Mouse (Mus musculus): ENCODE results near the gene Igsf3. TPM values are rescaled to one million over a fixed set of nuclear protein-coding genes. Genes with fewer than 3 reads are reported as not detected.

The Igsf3 gene
- total and polyA plus RNA-seq, 3 experiments = 0.54 to 1.0 (median 0.59) TPM

DNA sequence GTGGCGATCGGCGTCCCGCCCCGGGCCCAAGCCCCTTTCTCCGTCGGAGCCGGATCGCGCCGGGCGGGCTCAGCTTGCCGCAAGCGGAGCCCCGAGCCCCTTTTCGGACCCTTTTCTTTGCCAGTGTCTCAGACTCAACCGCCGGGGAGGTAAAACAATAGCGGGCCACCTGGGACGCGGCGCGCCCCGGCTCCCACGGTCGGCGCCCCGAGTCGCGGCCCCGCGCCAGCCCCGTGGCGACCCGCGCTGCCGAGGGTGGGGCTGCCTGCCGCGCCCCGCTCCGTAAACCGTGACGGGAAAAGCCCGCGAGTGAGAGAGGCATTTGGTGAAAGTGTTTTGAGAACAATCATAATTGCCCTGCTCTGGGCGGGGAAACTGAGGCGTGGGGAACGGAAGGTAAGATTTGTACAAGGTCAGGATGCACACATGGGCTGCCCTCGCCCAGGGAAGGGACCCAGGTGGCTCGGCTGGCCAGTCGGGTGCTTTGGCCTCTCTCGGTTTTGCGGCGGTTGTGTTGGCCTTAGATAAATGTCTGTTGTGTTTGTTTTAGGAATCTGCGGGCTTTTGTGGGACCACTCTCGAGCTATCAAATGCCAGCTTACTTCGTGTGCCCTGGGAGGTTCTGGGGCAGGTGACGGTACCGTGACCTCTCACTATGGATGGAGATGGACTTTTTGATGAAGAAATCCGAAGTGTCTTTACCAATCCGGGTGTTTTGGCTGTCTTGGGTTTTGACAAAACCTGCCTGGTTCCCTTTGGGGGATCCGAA is 557 bp downstream of the Igsf3 start:
- H3K79me2 ChIP-seq (replicated peaks; ENCODE audit: control insufficient read depth, extremely low read depth, insufficient read depth, poor library complexity, severe bottlenecking) = no peaks in the 10 kb centered on the region
- dilution Hi-C loops (cut with MboI; ENCODE audit: extremely low pct_ligation_motif_present, extremely low pct_unique_long_range_greater_than_20kb, low sequenced_read_pairs) = no loop called here
- TF ChIP-seq ETS1 (conservative IDR thresholded peaks at IDR 0.05; ENCODE audit: low read depth, low read length) (no peak), SMC3 (IDR thresholded peaks at IDR 0.05; ENCODE audit: low read depth, low read length) (no peak), JUND (conservative IDR thresholded peaks at IDR 0.05; ENCODE audit: low read depth, low read length) (no peak), MAFK (IDR thresholded peaks at IDR 0.05; ENCODE audit: insufficient replicate concordance, low read length) (no peak), MXI1 (IDR thresholded peaks at IDR 0.05; ENCODE audit: low read depth, low read length) (no peak), ZNF384 (IDR thresholded peaks at IDR 0.05; ENCODE audit: low read depth, low read length) (no peak), CHD2 (IDR thresholded peaks at IDR 0.05; ENCODE audit: low read length) (no peak), RCOR1 (conservative IDR thresholded peaks at IDR 0.05; ENCODE audit: low read depth, low read length) (no peak), ZMIZ1 (IDR thresholded peaks at IDR 0.05; ENCODE audit: low read depth, low read length) (no peak), UBTF (IDR thresholded peaks at IDR 0.05; ENCODE audit: low read depth, low read length) (no peak), MAZ (IDR thresholded peaks at IDR 0.05; ENCODE audit: low read depth, low read length) (no peak), TCF12 (IDR thresholded peaks at IDR 0.05; ENCODE audit: low read depth, low read length) (no peak)

DNA sequence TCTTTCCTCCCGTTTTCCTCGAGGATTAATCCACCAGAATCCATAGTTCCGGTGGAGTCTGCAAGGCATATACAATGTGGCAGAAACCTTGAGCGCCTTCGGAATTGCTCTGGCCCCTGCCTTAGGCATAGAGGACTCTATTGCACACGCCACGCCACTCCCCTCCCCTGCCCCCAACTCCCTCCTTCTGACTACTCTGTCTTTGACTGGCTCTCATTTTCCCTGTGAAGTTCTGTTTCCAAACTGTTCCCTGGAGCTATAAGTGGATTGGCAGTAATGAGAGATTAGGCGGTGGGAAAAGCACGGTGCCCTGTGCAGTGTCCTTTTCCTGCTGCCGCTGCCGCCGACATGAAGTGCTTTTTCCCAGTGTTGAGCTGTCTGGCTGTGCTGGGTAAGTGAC is 1.2 kb downstream of the Igsf3 start:
- Histone ChIP-seq H3K4me1 (ENCODE audit: control insufficient read depth in 1 of 2, insufficient read depth in 2 of 2) (peaks cover 0 to 8% of the 10 kb centered on the region in 2 experiments; a peak in 2 of 4 replicates), H3K27ac (ENCODE audit: insufficient read depth, low read depth) (no peak overlapping the region), H3K9ac (ENCODE audit: insufficient read depth, low read depth) (no peak overlapping the region), H3K27me3 (replicated peaks) (peaks cover 19% of the 10 kb centered on the region), H3K9me3 (replicated peaks; ENCODE audit: low read length) (no peaks in the 10 kb centered on the region), H3K4me2 (ENCODE audit: insufficient read depth, low read depth, poor library complexity, severe bottlenecking) (no peak overlapping the region), H3K4me3 (replicated peaks in 1 of 3; ENCODE audit: low read depth in 2 of 3, low read length in 2 of 3, poor library complexity in 1 of 3) (no peak overlapping the region), H3K79me2 (replicated peaks; ENCODE audit: control insufficient read depth, extremely low read depth, insufficient read depth, poor library complexity, severe bottlenecking) (no peaks in the 10 kb centered on the region), H3K36me3 (replicated peaks in 1 of 2; ENCODE audit: control insufficient read depth in 1 of 2, insufficient read depth in 1 of 2, low read length in 1 of 2) (no peaks in the 10 kb centered on the region)
- dilution Hi-C loops (cut with MboI; ENCODE audit: extremely low pct_ligation_motif_present, extremely low pct_unique_long_range_greater_than_20kb, low sequenced_read_pairs) (no loop called here), in situ Hi-C loops (cut with MboI; ENCODE audit: low pct_ligation_motif_present, low pct_unique_long_range_greater_than_20kb, low sequenced_read_pairs) (loop anchor here (10.0 kb wide), 1 partner anchor 87 kb away; no protein-coding TSS in a partner anchor)
- no peak for DNase-seq (ENCODE audit: extremely low read depth)
- TF ChIP-seq POLR2A (IDR thresholded peaks at IDR 0.05; ENCODE audit: low read depth, low read length) (no peak), GABPA (IDR thresholded peaks at IDR 0.05; ENCODE audit: insufficient replicate concordance, low read depth, low read length) (no peak), NELFE (IDR thresholded peaks at IDR 0.05; ENCODE audit: low read depth, low read length) (no peak), MAZ (IDR thresholded peaks at IDR 0.05; ENCODE audit: low read depth, low read length) (no peak), ZKSCAN1 (IDR thresholded peaks at IDR 0.05; ENCODE audit: borderline replicate concordance, low read depth, low read length) (no peak), CHD2 (IDR thresholded peaks at IDR 0.05; ENCODE audit: low read length) (no peak), RAD21 (IDR thresholded peaks at IDR 0.05; ENCODE audit: low read depth, low read length) (no peak), E2F4 (IDR thresholded peaks at IDR 0.05; ENCODE audit: insufficient replicate concordance, low read depth, low read length) (no peak), POLR2AphosphoS2 (IDR thresholded peaks at IDR 0.05; ENCODE audit: low read depth, low read length) (no peak), PAX5 (IDR thresholded peaks at IDR 0.05; ENCODE audit: low read length) (no peak)

More for the DNA sequence above, 557 bp downstream of the Igsf3 start:
- Histone ChIP-seq H3K9ac (ENCODE audit: insufficient read depth, low read depth) (peak overlapping the region; percentile 37; the same call in 1 of the 2 replicates), H3K27me3 (replicated peaks) (peaks cover 19% of the 10 kb centered on the region), H3K36me3 (replicated peaks in 1 of 2; ENCODE audit: control insufficient read depth in 1 of 2, insufficient read depth in 1 of 2, low read length in 1 of 2) (no peaks in the 10 kb centered on the region), H3K4me1 (ENCODE audit: control insufficient read depth in 1 of 2, insufficient read depth in 2 of 2) (peaks cover 0 to 10% of the 10 kb centered on the region in 2 experiments; a peak in 2 of 4 replicates), H3K27ac (ENCODE audit: insufficient read depth, low read depth) (no peak overlapping the region), H3K4me2 (ENCODE audit: insufficient read depth, low read depth, poor library complexity, severe bottlenecking) (peak overlapping the region; percentile 69), H3K9me3 (replicated peaks; ENCODE audit: low read length) (no peaks in the 10 kb centered on the region), H3K4me3 (replicated peaks in 1 of 3; ENCODE audit: low read depth in 2 of 3, low read length in 2 of 3, poor library complexity in 1 of 3) (peak overlapping the region; percentile 20 to 62 (median 61))
- in situ Hi-C loops (cut with MboI; ENCODE audit: low pct_ligation_motif_present, low pct_unique_long_range_greater_than_20kb, low sequenced_read_pairs) = loop anchor here (10.0 kb wide), 1 partner anchor 87 kb away; no protein-coding TSS in a partner anchor
- DNase-seq (ENCODE audit: extremely low read depth) = no peak
